Mouse (Mus musculus) thymus, adult 2 months (tissue): ENCODE data around the gene Mamdc2. TPM values are rescaled to one million over a fixed set of nuclear protein-coding genes. Genes with fewer than 3 reads are reported as not detected.

Experiments
- DNase-seq: peaks from one replicate; pipeline ENCODE4 v3.0.0; 2021
- H3K27ac ChIP-seq: fragments of 200-500 bp; 2 replicates; pipeline ENCODE4 v1.5.1; 2012; ENCODE audit warnings: low read length, control low read depth; ENCODE audit not compliant: control insufficient read depth, insufficient read depth
- H3K27me3 ChIP-seq: fragments of 200-500 bp; 2 replicates; pipeline ENCODE4 v1.6.1; 2012; ENCODE audit warnings: mild to moderate bottlenecking, low read length, moderate library complexity, mixed read lengths; ENCODE audit not compliant: control insufficient read depth, insufficient read depth
- H3K36me3 ChIP-seq: fragments of 200-500 bp; 2 replicates; pipeline ENCODE4 v1.6.1; 2012; ENCODE audit warnings: mild to moderate bottlenecking, low read length, moderate library complexity; ENCODE audit not compliant: control insufficient read depth, insufficient read depth
- H3K4me1 ChIP-seq: fragments of 200-500 bp; replicated peaks from 2 replicates; pipeline ENCODE4 v1.6.1; 2012; ENCODE audit warnings: low read length; ENCODE audit not compliant: control insufficient read depth, insufficient read depth
- H3K4me3 ChIP-seq: fragments of 200-500 bp; 2 replicates; pipeline ENCODE4 v1.5.1; 2012; ENCODE audit warnings: mild to moderate bottlenecking, low read length, control low read depth, moderate library complexity; ENCODE audit not compliant: control insufficient read depth, insufficient read depth
- CTCF ChIP-seq: fragments of 200-500 bp; IDR thresholded peaks from 2 replicates; pipeline ENCODE4 v1.5.1; 2012; ENCODE audit warnings: mild to moderate bottlenecking, control low read depth, low read length, moderate library complexity, borderline replicate concordance; ENCODE audit not compliant: control insufficient read depth, poor library complexity, insufficient read depth; ENCODE audit errors: extremely low read depth
- POLR2A ChIP-seq: fragments of 200-500 bp; IDR thresholded peaks from 2 replicates; pipeline ENCODE4 v1.6.1; 2012; ENCODE audit warnings: mild to moderate bottlenecking, low read length, control low read depth, moderate library complexity; ENCODE audit not compliant: control insufficient read depth, poor library complexity, insufficient read depth; ENCODE audit errors: extremely low read depth
- WGBS: fragments of 180-500 bp; shearing (Covaris S2); methylation state at CpG from one replicate; pipeline ENCODE4 v1.1.7; 2018; 5-methylcytosine and 5-hydroxymethylcytosine counted together
- polyA plus RNA-seq: library from polyadenylated mRNA; depleted of rRNA; stranded (reverse); fragments of >200 nt; gene quantifications from 2 replicates; pipeline ENCODE4 v1.2.3, GENCODE M21; 2012

Gene Mamdc2
- polyA plus RNA-seq, 1 experiment: 0.32 TPM

DNA sequence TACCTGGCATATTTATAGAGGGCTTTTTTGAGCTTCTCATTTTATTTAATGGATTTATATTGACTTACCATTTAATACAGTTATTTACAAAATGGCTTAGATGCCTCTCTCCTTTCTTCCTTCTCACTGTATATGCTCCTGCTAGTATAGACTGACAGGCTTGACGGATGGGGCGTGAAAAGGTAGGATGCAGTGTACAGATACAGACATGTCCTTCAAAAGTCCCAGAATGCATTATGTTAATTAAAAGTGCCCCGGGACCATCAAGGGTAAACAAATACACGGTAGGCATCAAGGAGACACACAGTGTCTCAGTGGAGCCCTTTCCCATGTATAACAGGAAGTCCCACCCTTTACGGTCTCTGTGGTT is 130.3 kb downstream of the Mamdc2 start:
- H3K27me3 ChIP-seq: no peaks in the 10 kb centered on the region
- H3K4me3 ChIP-seq: no peak overlapping the region
- WGBS: 81% methylated on average over 5 of the region's 5 CpGs
- H3K36me3 ChIP-seq: no peaks in the 10 kb centered on the region
- no peak for DNase-seq
- H3K4me1 ChIP-seq: peaks cover 8% of the 10 kb centered on the region
- no peak overlapping the region for H3K27ac ChIP-seq
- no peak for TF ChIP-seq CTCF
- no peak for TF ChIP-seq POLR2A

DNA sequence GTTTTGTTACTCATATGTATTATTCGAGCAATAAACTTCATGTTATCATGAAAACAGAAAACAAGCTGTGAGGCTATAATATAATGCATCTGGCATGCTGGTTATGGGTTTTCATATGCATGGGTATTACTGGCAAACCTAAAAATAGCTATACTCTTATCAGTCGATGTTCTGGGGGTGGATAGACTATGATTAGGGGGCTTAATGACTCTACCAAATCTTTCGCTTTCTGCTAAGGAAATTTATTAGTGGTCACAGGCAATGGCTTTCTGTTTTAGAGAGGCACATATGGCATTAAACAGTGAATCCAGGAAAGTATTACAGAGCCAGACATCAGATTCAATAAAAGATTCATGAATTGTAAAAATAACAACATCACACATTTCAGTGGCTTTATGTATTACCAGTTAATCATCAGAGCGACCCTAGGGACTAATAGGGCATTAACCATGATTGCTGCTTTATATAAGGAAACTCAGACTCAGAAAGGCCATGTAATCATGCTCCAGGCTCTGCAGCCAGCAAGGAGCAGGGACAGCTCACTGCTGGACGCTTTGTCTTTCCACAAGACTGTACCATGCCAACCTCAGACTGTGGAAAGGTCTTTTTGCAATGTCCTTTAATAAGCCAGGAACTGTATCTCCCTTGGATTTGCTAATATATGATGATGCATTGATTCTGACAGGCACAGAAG is 130.8 kb downstream of the Mamdc2 start:
- DNase-seq: no peak
- no peak overlapping the region for H3K27ac ChIP-seq
- WGBS: 87% methylated on average over 5 of the region's 5 CpGs
- TF ChIP-seq POLR2A: no peak
- TF ChIP-seq CTCF: no peak
- H3K4me1 ChIP-seq: peaks cover 3% of the 10 kb centered on the region
- no peak overlapping the region for H3K4me3 ChIP-seq
- H3K27me3 ChIP-seq: no peaks in the 10 kb centered on the region
- no peaks in the 10 kb centered on the region for H3K36me3 ChIP-seq

DNA sequence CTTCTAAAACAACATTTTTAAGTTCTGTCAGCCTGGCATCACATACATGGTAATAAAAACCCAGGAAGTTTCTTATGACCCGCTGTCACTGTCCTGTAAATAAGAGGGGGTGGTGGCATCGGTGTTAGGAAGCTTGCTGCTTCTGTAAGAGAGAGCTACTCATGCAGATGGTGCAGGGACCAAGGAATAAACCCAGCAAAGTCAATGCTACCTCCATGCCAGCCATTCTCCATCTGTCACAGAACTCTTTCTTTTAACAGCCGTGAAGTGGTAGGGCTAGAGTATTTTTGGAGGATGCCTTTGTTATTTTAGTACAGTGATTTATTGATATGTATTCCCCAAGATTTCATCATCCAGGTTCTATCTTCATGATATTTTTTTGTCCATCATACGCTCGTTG is 131.4 kb downstream of the Mamdc2 start:
- 96% methylated on average over 5 of the region's 5 CpGs for WGBS
- no peak for DNase-seq
- H3K27me3 ChIP-seq: no peaks in the 10 kb centered on the region

DNA sequence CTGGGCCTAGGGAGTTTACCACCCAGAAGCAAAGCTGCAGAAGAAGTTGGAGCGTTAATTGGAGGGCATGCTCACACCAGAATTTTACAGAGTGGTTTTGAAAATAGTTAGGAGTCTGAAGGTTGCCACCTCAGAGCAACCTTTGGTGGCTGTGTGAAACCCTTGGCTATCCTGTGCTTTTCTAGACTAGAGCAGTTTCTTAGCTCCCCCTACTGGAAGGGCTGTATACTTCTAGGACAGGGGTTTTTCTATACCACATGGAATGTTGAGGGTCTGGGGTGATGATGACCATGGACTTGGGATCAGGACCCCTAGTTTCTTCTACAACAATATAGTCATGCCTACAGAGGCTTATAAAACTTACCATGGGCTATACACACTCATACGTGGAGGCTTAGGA is 138.3 kb downstream of the Mamdc2 start:
- DNase-seq: no peak
- Histone ChIP-seq H3K27me3 (no peaks in the 10 kb centered on the region), H3K36me3 (no peaks in the 10 kb centered on the region), H3K27ac (no peak overlapping the region), H3K4me1 (no peaks in the 10 kb centered on the region), H3K4me3 (no peak overlapping the region)
- WGBS: 97% methylated on average over 2 of the region's 2 CpGs
- TF ChIP-seq CTCF: no peak
- TF ChIP-seq POLR2A: no peak

More for the DNA sequence above, 131.4 kb downstream of the Mamdc2 start:
- Histone ChIP-seq H3K36me3 (no peaks in the 10 kb centered on the region), H3K4me1 (peaks cover 2% of the 10 kb centered on the region), H3K4me3 (no peak overlapping the region), H3K27ac (no peak overlapping the region)
- TF ChIP-seq CTCF (no peak), POLR2A (no peak)

DNA sequence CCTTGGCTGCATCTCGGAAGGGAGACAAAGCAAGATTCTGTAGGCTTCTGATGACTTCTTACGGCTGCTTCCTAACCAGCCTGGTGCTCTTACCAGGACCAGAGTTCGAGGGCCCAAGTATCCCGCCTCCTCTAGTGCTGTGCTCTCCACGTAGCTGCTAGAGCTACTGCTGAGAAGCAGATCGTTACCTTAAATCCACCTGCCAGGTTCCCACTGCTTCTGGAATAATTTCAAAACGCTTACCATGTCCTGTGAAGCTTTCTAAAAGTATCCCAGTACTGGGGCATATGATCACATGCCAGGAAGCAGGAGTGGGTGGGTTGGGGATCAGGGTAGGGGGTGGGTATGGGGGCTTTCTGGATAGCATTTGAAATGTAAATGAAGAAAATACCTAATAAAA is 141.6 kb downstream of the Mamdc2 start:
- Histone ChIP-seq H3K36me3 (no peaks in the 10 kb centered on the region), H3K4me3 (no peak overlapping the region), H3K27me3 (no peaks in the 10 kb centered on the region), H3K4me1 (no peaks in the 10 kb centered on the region), H3K27ac (no peak overlapping the region)
- 96% methylated on average over 7 of the region's 7 CpGs for WGBS
- TF ChIP-seq POLR2A: no peak
- TF ChIP-seq CTCF: no peak
- DNase-seq: no peak

DNA sequence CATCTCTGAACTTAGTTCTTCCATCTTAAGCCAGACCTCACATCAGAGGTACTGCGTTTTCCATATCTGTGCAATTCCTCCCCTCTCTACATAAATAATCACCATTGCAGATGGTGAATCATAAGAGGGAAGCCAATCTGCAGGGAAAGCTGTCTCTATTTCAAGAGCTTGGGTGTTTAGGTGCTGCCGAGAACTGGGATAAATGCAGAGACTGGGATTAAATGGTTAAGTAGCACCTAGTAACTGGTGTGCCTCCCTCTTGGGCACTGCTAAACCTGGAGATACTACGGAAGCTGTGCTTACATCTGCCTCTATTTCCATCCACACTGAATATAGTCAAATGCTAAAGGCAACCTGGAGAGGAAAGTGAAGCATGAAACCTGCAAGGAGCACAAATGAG is 148.3 kb downstream of the Mamdc2 start:
- 97% methylated on average over 3 of the region's 3 CpGs for WGBS
- no peaks in the 10 kb centered on the region for H3K27me3 ChIP-seq
- no peaks in the 10 kb centered on the region for H3K4me1 ChIP-seq
- no peaks in the 10 kb centered on the region for H3K36me3 ChIP-seq
- TF ChIP-seq POLR2A (no peak), CTCF (no peak)
- no peak overlapping the region for H3K4me3 ChIP-seq
- no peak overlapping the region for H3K27ac ChIP-seq
- no peak for DNase-seq

DNA sequence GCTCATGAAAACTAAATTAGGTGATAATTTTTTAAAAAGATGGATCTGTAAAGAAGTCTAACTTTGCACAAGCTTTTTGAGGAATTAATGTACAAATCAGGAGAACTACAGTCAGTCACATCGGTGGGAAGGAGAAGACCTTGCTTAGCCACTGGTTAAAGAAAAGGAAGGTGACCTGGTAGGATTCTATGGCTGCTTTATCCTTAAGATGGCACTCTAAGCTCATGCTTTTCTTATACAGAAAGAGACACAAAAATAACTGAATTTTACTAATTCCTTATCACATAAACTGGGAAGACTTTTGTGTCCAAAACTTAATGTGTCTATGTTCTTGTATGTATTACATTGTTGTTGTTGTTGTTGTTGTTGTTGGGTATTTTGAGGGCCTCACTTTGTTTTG is 149.3 kb downstream of the Mamdc2 start:
- WGBS: 74% methylated on average over 1 of the region's 1 CpGs

More for the DNA sequence above, 149.3 kb downstream of the Mamdc2 start:
- Histone ChIP-seq H3K27me3 (no peaks in the 10 kb centered on the region), H3K27ac (no peak overlapping the region), H3K36me3 (no peaks in the 10 kb centered on the region), H3K4me3 (no peak overlapping the region), H3K4me1 (no peaks in the 10 kb centered on the region)
- no peak for DNase-seq
- TF ChIP-seq CTCF (no peak), POLR2A (no peak)
